Mouse (Mus musculus): ENCODE measurements at regions not wholly inside any gene's neighbourhood (a gene's known extent, or its start where the extent isn't known, plus 50 kb on each side); places are given as distances from the start of the nearest gene placed in this dataset.

DNA sequence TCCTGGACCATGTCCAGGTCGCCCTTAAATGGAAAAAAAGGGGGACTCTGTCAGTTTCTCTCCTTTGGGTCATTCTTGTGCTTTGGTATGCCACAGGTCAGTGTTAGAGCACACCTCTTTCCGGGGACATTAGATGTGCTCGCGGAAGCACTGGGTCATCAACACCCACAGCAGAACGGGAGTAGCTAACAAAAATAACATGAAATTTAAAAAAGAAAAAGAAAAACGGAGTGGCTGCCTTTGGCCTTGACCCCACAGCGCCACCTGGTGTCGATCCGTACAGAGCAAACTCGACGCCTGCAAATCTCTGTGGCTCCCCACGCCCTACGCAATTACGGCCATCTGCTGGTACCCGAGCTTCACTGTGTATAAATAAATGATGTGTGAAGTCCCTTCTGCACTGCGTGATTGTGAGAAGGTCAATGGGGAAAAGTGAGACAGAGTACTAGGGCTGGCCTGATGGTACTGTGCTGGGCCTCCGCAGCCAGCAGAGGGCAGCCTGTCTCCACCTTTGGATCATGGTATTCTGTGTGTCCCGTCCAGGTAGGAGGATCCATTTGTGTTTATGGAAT, 99.0 kb upstream of the Slc7a12 start:
- DNase-seq = peak; percentile 73

DNA sequence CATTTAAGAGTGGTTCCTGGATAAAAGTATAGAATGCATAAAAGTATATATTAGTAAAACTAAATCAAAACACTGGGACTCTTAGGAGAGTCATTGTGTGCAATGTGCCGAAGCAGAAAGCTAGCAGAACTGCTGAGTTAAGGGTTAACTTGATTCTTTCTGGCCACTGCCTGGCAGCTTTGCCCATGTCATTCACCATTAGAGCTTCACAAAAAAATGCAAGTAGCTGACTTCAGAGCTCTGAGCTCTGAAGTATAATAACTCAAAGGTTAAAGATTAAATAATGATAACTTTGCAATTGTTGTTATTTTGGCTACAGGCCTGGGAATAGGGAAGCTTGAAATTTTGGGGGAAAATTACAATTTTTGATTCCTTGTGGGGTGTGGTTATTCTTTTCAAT, 89.8 kb upstream of the Slc7a12 start:
- DNase-seq = no peak

DNA sequence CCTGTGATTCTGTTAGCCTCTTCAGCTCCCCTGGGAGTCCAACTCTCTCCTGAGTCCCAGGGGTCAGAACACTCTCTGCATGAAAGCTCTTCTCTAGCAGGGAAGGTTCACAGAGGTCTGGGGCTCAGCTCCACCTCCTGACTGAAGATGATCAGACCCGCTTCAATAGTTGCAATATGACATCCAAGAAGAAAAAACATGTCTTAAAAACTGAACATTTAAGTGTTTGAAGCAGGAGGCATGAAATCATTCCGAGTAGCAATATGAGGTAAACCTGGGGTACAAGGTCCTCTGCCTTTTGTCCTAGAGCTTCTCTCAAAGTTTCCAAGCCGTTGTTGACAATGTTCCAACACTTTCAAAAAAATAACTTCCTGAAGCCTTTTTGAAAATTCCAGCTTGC, 81.8 kb upstream of the Slc7a12 start:
- no peak for DNase-seq

DNA sequence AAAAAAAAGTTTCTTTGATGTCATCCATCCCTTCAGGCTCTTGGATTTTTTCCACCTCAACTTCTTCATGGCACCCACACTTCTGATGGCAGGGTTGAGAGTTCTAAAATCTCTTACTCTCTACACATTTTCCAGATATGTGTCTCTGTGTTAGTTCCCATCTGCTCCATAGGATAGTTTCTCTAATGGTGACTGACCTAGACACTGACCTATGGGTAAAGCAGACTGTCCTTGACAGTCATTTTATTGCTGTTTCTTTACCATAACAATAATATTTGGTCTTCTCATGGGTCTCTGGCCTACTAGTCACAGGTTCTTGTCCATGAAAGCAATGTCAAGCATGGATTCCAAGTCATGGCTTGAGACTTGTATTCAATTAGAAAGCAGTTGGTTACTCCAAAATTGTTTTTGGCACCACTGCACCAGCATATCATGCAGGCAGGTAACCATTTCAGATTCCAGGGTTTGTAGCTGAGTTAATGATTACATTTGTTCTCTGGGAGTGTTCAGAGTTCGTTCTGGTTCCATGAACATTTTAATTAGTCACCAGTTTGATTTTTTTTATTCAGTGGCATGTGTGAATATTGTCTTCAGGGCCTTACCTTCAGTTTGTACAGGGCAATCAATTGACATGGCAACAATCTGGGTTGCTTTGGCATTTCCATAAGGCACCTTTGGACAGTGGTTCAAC, 71.9 kb upstream of the Slc7a12 start:
- no peak for DNase-seq

Data from heart, postnatal 4 days (tissue).